8 mouse cellular contexts compared by ENCODE assay signal in genomic region chr9:64020606-64021318, GRCm38 (mm10). TPM values are rescaled to one million over a fixed set of nuclear protein-coding genes. Genes with fewer than 3 reads are reported as not detected.
DNase-seq lines count a peak whose midpoint lies in the region; ATAC-seq and TF ChIP-seq lines count a peak whose summit lies in the region.

No protein-coding gene starts in this region.

- peaks cover 45% of the 10 kb centered on the region for H3K36me3 ChIP-seq in heart, embryonic 10.5 days
- H3K36me3 ChIP-seq in midbrain, embryonic 14.5 days (ENCODE audit: control insufficient read depth, insufficient read depth, low read length) = no peaks in the 10 kb centered on the region

- TF ChIP-seq CTCF in bone marrow macrophage, adult 2 months (IDR thresholded peaks at IDR 0.05; ENCODE audit: low read depth, low read length) = no peak

- peak; percentile 95 for DNase-seq in heart, adult 11 months
- DNase-seq in heart, adult 9 months (ENCODE audit: low spot score in 2 of 2) = no peak
- DNase-seq in heart, embryonic 10.5 days (ENCODE audit: low spot score) = no peak
- peak; percentile 40 to 71 for DNase-seq in kidney, postnatal 25 days
- peak; percentile 56 for DNase-seq in midbrain, embryonic 14.5 days
- no peak for DNase-seq in layer of hippocampus, postnatal 25 days (ENCODE audit: extremely low spot score in 1 of 2, low spot score in 1 of 2)
- DNase-seq in left cerebral cortex, postnatal 10 days (ENCODE audit: extremely low spot score in 1 of 2, low spot score in 2 of 2) = no peak

- ATAC-seq in midbrain, embryonic 14.5 days (ENCODE audit: low FRiP score, low TSS enrichment) = no peak

- no peak for TF ChIP-seq POLR2A in bone marrow macrophage, adult 2 months (IDR thresholded peaks at IDR 0.05; ENCODE audit: borderline replicate concordance, low read depth, low read length)

- H3K9ac ChIP-seq in midbrain, embryonic 14.5 days (replicated peaks; ENCODE audit: low read length) = peak overlapping the region; percentile 64

- H3K4me1 ChIP-seq in bone marrow macrophage, adult 2 months (ENCODE audit: control insufficient read depth, insufficient read depth, low read length) = peaks cover 7% of the 10 kb centered on the region
- H3K4me1 ChIP-seq in heart, embryonic 10.5 days = peaks cover 69% of the 10 kb centered on the region
- H3K4me1 ChIP-seq in midbrain, embryonic 14.5 days (ENCODE audit: control insufficient read depth, insufficient read depth, low read length) = peaks cover 52% of the 10 kb centered on the region

- no peaks in the 10 kb centered on the region for H3K27me3 ChIP-seq in heart, embryonic 10.5 days (ENCODE audit: insufficient read depth, poor library complexity, severe bottlenecking)
- peaks cover 32% of the 10 kb centered on the region for H3K27me3 ChIP-seq in midbrain, embryonic 14.5 days (ENCODE audit: control insufficient read depth, insufficient read depth, low read length)

- WGBS in heart, embryonic 10.5 days = under 1% methylated on average over 85 of the region's 89 CpGs
- under 1% methylated on average over 82 of the region's 89 CpGs for WGBS in midbrain, embryonic 14.5 days

- H3K4me3 ChIP-seq in bone marrow macrophage, adult 2 months (ENCODE audit: insufficient read depth, low read length) = peak overlapping the region; percentile 57
- H3K4me3 ChIP-seq in heart, embryonic 10.5 days = peak overlapping the region; percentile 90
- H3K4me3 ChIP-seq in midbrain, embryonic 14.5 days (replicated peaks; ENCODE audit: low read depth, low read length) = peak overlapping the region; percentile 49

- peak overlapping the region; percentile 92 for H3K4me2 ChIP-seq in midbrain, embryonic 14.5 days (ENCODE audit: low read length)

- H3K9me3 ChIP-seq in heart, embryonic 10.5 days = no peaks in the 10 kb centered on the region
- no peaks in the 10 kb centered on the region for H3K9me3 ChIP-seq in midbrain, embryonic 14.5 days (ENCODE audit: control insufficient read depth, low read length)

- intact Hi-C loops in left cerebral cortex, postnatal 10 days (cut with DNase I) = loop anchor here (1.0 to 5.0 kb wide), 2 partner anchors 61 to 67 kb away; no protein-coding TSS in a partner anchor

- H3K27ac ChIP-seq in bone marrow macrophage, adult 2 months (ENCODE audit: insufficient read depth, low read depth, low read length) = no peak overlapping the region
- peak overlapping the region; percentile 100 for H3K27ac ChIP-seq in heart, embryonic 10.5 days
- H3K27ac ChIP-seq in midbrain, embryonic 14.5 days (replicated peaks; ENCODE audit: low read depth, low read length) = 0 out of 2 replicates have a peak overlapping the region, but pooled peaks have one; percentile 8

RNA-seq across cellular contexts. Expression of gene Smad6, which starts 1.1 kb away (rescaled TPM):
- 0.62 and 0.72 TPM in 2 replicates for polyA plus RNA-seq in bone marrow macrophage, adult 2 months (2012; ENCODE audit: insufficient read depth, insufficient read length, missing spikeins)
- polyA plus RNA-seq in heart, embryonic 10.5 days (2016; fragmentation: Nextera tagmentation; extraction: Ambion mirVana) = 29.4 and 47.2 TPM in 2 replicates
- polyA plus RNA-seq in midbrain, embryonic 14.5 days (2014; fragmentation: Nextera tagmentation; extraction: Ambion mirVana) = 0.67 and 2.0 TPM in 2 replicates
- total RNA-seq in layer of hippocampus, postnatal 25 days (2021) = 1 to 10 TPM; 1.8 to 2.2 TPM
- total RNA-seq in left cerebral cortex, postnatal 10 days (2021) = 1 to 10 TPM; 1.6 to 2.0 TPM

Comparison
In these comparisons a context has a peak if more than half of its experiments do, and no peak if none do; other contexts are left out.
1. DNase-seq: peak in heart, adult 11 months (single experiment), kidney, postnatal 25 days (2 of 2) and midbrain, embryonic 14.5 days (single experiment); none in heart, adult 9 months (0 of 2), heart, embryonic 10.5 days (single experiment), layer of hippocampus, postnatal 25 days (0 of 2) and left cerebral cortex, postnatal 10 days (0 of 2).
2. RNA of gene Smad6, which starts 1.1 kb away (polyA plus RNA-seq): 29.4 to 47.2 TPM in heart, embryonic 10.5 days; 0.67 to 2.0 TPM in midbrain, embryonic 14.5 days and 0.62 to 0.72 TPM in bone marrow macrophage, adult 2 months; every median in the first group is over 10 times any median in the second.
3. Peak in every context shown above with its lines, with median percentiles within 50 percentile points of each other: H3K4me3 ChIP-seq.